Mouse (Mus musculus) layer of hippocampus, postnatal 10 days (tissue): ENCODE data around the gene Tmem201. TPM values are rescaled to one million over a fixed set of nuclear protein-coding genes. Genes with fewer than 3 reads are reported as not detected.
"Not testable (repeated sequence)": the region's sequence is repeated elsewhere in the genome, so short reads cannot be mapped to it uniquely, and the experiment has no call there.

Source experiments
- DNase-seq, 2 experiments: peaks; one replicate each; pipeline ENCODE4 v3.0.0; 2021; ENCODE audit warnings: low spot score in 2 of 2
- long read RNA-seq: library from polyadenylated mRNA; stranded (forward); transcript quantifications from one replicate; pipeline ENCODE4 v2.0.0, GENCODE M21; 2023
- total RNA-seq, 2 experiments: library from RNA; stranded (reverse); gene quantifications; 2 replicates each; pipeline ENCODE4 v1.2.3; 2021

The Tmem201 gene
- total RNA-seq, result 10 to 100 TPM; 66.7 to 66.8 TPM
- long read RNA-seq, full-length matches to known transcripts, result 9 of 25 reads
- long read RNA-seq, partial matches to known transcripts, result 1 of 25 reads
- long read RNA-seq, other reads (novel, unspliced or antisense), result 15 of 25 reads

GRCm38 (mm10) chr4:149737383-149738324 lies at the start of gene Tmem201:
Gene Tmem201 (minus strand): TSS chr4:149738044.
- DNase-seq, result peak; percentile 95 to 97

- no peak for DNase-seq
Measured at GRCm38 (mm10) chr4:149784901-149785300, 47.1 kb upstream of the Tmem201 start.

GRCm38 (mm10) chr4:149784371-149784770 lies 46.5 kb upstream of the Tmem201 start:
- no peak for DNase-seq

GRCm38 (mm10) chr4:149782975-149783374 lies 45.1 kb upstream of the Tmem201 start:
- DNase-seq, result peak in 1 of 2 experiments; percentile 58

- no peak for DNase-seq
Measured at GRCm38 (mm10) chr4:149780565-149781356, 42.9 kb upstream of the Tmem201 start.

- no peak for DNase-seq
Measured at GRCm38 (mm10) chr4:149779966-149780365, 42.1 kb upstream of the Tmem201 start.

GRCm38 (mm10) chr4:149777126-149777525 lies 39.3 kb upstream of the Tmem201 start:
- DNase-seq, result no peak

GRCm38 (mm10) chr4:149775760-149776362 lies 38.0 kb upstream of the Tmem201 start:
- no peak for DNase-seq

GRCm38 (mm10) chr4:149775330-149775729 lies 37.5 kb upstream of the Tmem201 start:
- DNase-seq, result no peak

- peak; percentile 96 to 97 for DNase-seq
Measured at GRCm38 (mm10) chr4:149774094-149774470, 36.2 kb upstream of the Tmem201 start, which contains the start of gene Slc25a33. Gene Slc25a33 (minus strand): TSS chr4:149774277.

GRCm38 (mm10) chr4:149773408-149774093 lies 35.7 kb upstream of the Tmem201 start:
- no peak for DNase-seq

- no peak for DNase-seq
Measured at GRCm38 (mm10) chr4:149772394-149772793, 34.5 kb upstream of the Tmem201 start.

- DNase-seq, result no peak
Measured at GRCm38 (mm10) chr4:149765201-149765600, 27.4 kb upstream of the Tmem201 start.

- DNase-seq, result no peak
Measured at GRCm38 (mm10) chr4:149763335-149763734, 25.5 kb upstream of the Tmem201 start.

- DNase-seq, result no peak
Measured at GRCm38 (mm10) chr4:149759517-149759916, 21.7 kb upstream of the Tmem201 start.

GRCm38 (mm10) chr4:149758423-149758822 lies 20.6 kb upstream of the Tmem201 start:
- no peak for DNase-seq

- DNase-seq, result not testable (repeated sequence)
Measured at GRCm38 (mm10) chr4:149756546-149756945, 18.7 kb upstream of the Tmem201 start.

- no peak for DNase-seq
Measured at GRCm38 (mm10) chr4:149752836-149753235, 15.0 kb upstream of the Tmem201 start.

GRCm38 (mm10) chr4:149752124-149752799 lies 14.4 kb upstream of the Tmem201 start:
- peak; percentile 74 to 79 for DNase-seq

- no peak for DNase-seq
Measured at GRCm38 (mm10) chr4:149750671-149751070, 12.8 kb upstream of the Tmem201 start.
